Mouse (Mus musculus): ENCODE data around the gene Ppid.

GRCm38 (mm10) chr3:79563511-79563910 lies 27.6 kb upstream of the Ppid start:
- no peak for TF ChIP-seq CTCF (IDR thresholded peaks at IDR 0.05; ENCODE audit: low read depth, low read length)
- TF ChIP-seq POLR2AphosphoS5 (IDR thresholded peaks at IDR 0.05; ENCODE audit: insufficient replicate concordance, low read depth, low read length): no peak
- no peak for TF ChIP-seq GATA1 (IDR thresholded peaks at IDR 0.05; ENCODE audit: borderline replicate concordance, low read length)
- TF ChIP-seq TAL1 (conservative IDR thresholded peaks at IDR 0.05; ENCODE audit: low read depth, low read length): no peak
- TF ChIP-seq GATA2 (IDR thresholded peaks at IDR 0.05; ENCODE audit: borderline replicate concordance, low read depth, low read length): no peak
